Comparison of ENCODE assay signal across 11 mouse cellular contexts in the genomic region with DNA sequence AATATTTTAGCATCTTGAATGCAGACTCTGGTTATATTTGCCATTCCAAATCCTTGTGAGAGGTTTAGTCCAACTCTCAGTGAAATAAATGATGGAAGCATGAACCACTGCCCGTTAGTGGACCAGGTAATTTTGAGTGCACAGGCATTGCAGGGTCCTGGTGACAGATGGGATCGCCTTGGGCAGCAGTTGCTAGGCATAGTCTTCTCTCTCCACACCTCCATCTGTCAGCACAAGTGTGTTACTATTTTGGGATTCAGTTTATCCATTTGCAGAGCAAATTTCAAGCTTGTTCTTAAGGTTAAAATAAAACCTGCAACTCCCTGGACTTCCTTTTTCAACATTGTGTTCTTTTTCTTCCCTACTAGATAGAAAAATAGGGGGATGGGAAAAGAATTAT.
DNase-seq lines count a peak whose midpoint lies in the region; ATAC-seq and TF ChIP-seq lines count a peak whose summit lies in the region.
"Had no signal": no experiment of that assay in that cellular context is flagged by ENCODE, and none has a peak within 500 bp of the region (broad histone marks: within the 10 kb centered on the region; RNA-seq: fewer than 3 reads in every experiment).

No protein-coding gene starts in this region.

- ATAC-seq in hindbrain, embryonic 14.5 days (ENCODE audit: low FRiP score) = no peak
- no peak for ATAC-seq in hindbrain, embryonic 12.5 days (ENCODE audit: low FRiP score)
- ATAC-seq in lung, postnatal 0 days = no peak
- ATAC-seq: midbrain, embryonic 13.5 days had no signal

- DNase-seq in hindbrain, embryonic 14.5 days (ENCODE audit: low spot score) = peak; percentile 29
- peak; percentile 85 for DNase-seq in cerebellum, adult 11 months
- DNase-seq in cerebellum, adult 8-10 months = peak; percentile 86
- DNase-seq in left cerebral cortex, postnatal 14 days (ENCODE audit: low spot score in 2 of 2) = peak; percentile 41 to 43
- no peak for DNase-seq in lung, postnatal 0 days (ENCODE audit: low spot score)
- no peak for DNase-seq in Muller cell, postnatal 12 days (ENCODE audit: inconsistent ontology term)
- DNase-seq: adrenal gland, postnatal 25 days; heart, postnatal 36 days; lung, postnatal 10 days had no signal

- no peaks in the 10 kb centered on the region for H3K36me3 ChIP-seq in hindbrain, embryonic 14.5 days (replicated peaks; ENCODE audit: control insufficient read depth, insufficient read depth)
- H3K36me3 ChIP-seq in hindbrain, embryonic 12.5 days = no peaks in the 10 kb centered on the region
- H3K36me3 ChIP-seq in lung, postnatal 0 days (ENCODE audit: insufficient read depth, low read length) = no peaks in the 10 kb centered on the region
- H3K36me3 ChIP-seq: midbrain, embryonic 13.5 days had no signal

- H3K4me3 ChIP-seq in hindbrain, embryonic 14.5 days (replicated peaks; ENCODE audit: low read length) = no peak overlapping the region
- no peak overlapping the region for H3K4me3 ChIP-seq in hindbrain, embryonic 12.5 days
- H3K4me3 ChIP-seq in lung, postnatal 0 days (ENCODE audit: low read depth, low read length) = no peak overlapping the region
- H3K4me3 ChIP-seq: midbrain, embryonic 13.5 days had no signal

- 67% methylated on average over 2 of the region's 2 CpGs for WGBS in hindbrain, embryonic 14.5 days
- 67% methylated on average over 2 of the region's 2 CpGs for WGBS in hindbrain, embryonic 12.5 days
- WGBS in lung, postnatal 0 days = 71% methylated on average over 2 of the region's 2 CpGs

- H3K27ac ChIP-seq in hindbrain, embryonic 14.5 days = no peak overlapping the region
- H3K27ac ChIP-seq in hindbrain, embryonic 12.5 days = no peak overlapping the region
- H3K27ac ChIP-seq in lung, postnatal 0 days (ENCODE audit: low read length) = no peak overlapping the region
- H3K27ac ChIP-seq: midbrain, embryonic 13.5 days had no signal

- no peaks in the 10 kb centered on the region for H3K9me3 ChIP-seq in hindbrain, embryonic 14.5 days (ENCODE audit: control insufficient read depth, low read length)
- no peaks in the 10 kb centered on the region for H3K9me3 ChIP-seq in hindbrain, embryonic 12.5 days (replicated peaks)
- no peaks in the 10 kb centered on the region for H3K9me3 ChIP-seq in lung, postnatal 0 days (ENCODE audit: low read length)
- H3K9me3 ChIP-seq: midbrain, embryonic 13.5 days had no signal

- TF ChIP-seq CTCF in lung, postnatal 0 days (IDR thresholded peaks at IDR 0.05) = no peak

- H3K27me3 ChIP-seq in hindbrain, embryonic 14.5 days (ENCODE audit: control insufficient read depth, insufficient read depth, low read length) = no peaks in the 10 kb centered on the region
- H3K27me3 ChIP-seq in hindbrain, embryonic 12.5 days = no peaks in the 10 kb centered on the region
- no peaks in the 10 kb centered on the region for H3K27me3 ChIP-seq in lung, postnatal 0 days (replicated peaks; ENCODE audit: insufficient read depth, low read length)
- H3K27me3 ChIP-seq: midbrain, embryonic 13.5 days had no signal

- intact Hi-C loops in left cerebral cortex, postnatal 14 days (cut with DNase I) = no loop called here

- TF ChIP-seq EP300 in lung, postnatal 0 days (IDR thresholded peaks at IDR 0.05) = no peak

- H3K4me1 ChIP-seq in hindbrain, embryonic 14.5 days (replicated peaks; ENCODE audit: control insufficient read depth, insufficient read depth, low read length) = no peaks in the 10 kb centered on the region
- no peaks in the 10 kb centered on the region for H3K4me1 ChIP-seq in hindbrain, embryonic 12.5 days
- no peaks in the 10 kb centered on the region for H3K4me1 ChIP-seq in lung, postnatal 0 days (ENCODE audit: insufficient read depth, low read depth, low read length)
- H3K4me1 ChIP-seq: midbrain, embryonic 13.5 days had no signal

- no peak overlapping the region for H3K9ac ChIP-seq in hindbrain, embryonic 14.5 days
- H3K9ac ChIP-seq in hindbrain, embryonic 12.5 days = no peak overlapping the region
- no peak overlapping the region for H3K9ac ChIP-seq in lung, postnatal 0 days (replicated peaks; ENCODE audit: low read depth)
- H3K9ac ChIP-seq: midbrain, embryonic 13.5 days had no signal

- H3K4me2 ChIP-seq in hindbrain, embryonic 14.5 days (replicated peaks) = no peak overlapping the region
- no peak overlapping the region for H3K4me2 ChIP-seq in hindbrain, embryonic 12.5 days (replicated peaks)
- no peak overlapping the region for H3K4me2 ChIP-seq in lung, postnatal 0 days (replicated peaks; ENCODE audit: low read depth, low read length)
- H3K4me2 ChIP-seq: midbrain, embryonic 13.5 days had no signal

Comparison
In these comparisons a context has a peak if more than half of its experiments do, and no peak if none do; other contexts are left out.
1. DNase-seq: peak in hindbrain, embryonic 14.5 days (single experiment), cerebellum, adult 11 months (single experiment), cerebellum, adult 8-10 months (single experiment) and left cerebral cortex, postnatal 14 days (2 of 2); none in lung, postnatal 0 days (single experiment) and Muller cell, postnatal 12 days (single experiment).